Mouse (Mus musculus) cerebellum, adult 2 months (tissue): ENCODE results near the gene Fhod1.

ENCODE experiments used
- CTCF ChIP-seq: fragments of 200-500 bp; IDR thresholded peaks from 2 replicates; pipeline ENCODE4 v1.5.1; 2011; ENCODE audit warnings: low read depth, mild to moderate bottlenecking, control low read depth, low read length, moderate library complexity, borderline replicate concordance; ENCODE audit not compliant: insufficient read depth
- POLR2A ChIP-seq: fragments of 200-500 bp; IDR thresholded peaks from 2 replicates; pipeline ENCODE4 v1.6.1; 2011; ENCODE audit warnings: low read length, control low read depth, borderline replicate concordance; ENCODE audit not compliant: insufficient read depth

DNA sequence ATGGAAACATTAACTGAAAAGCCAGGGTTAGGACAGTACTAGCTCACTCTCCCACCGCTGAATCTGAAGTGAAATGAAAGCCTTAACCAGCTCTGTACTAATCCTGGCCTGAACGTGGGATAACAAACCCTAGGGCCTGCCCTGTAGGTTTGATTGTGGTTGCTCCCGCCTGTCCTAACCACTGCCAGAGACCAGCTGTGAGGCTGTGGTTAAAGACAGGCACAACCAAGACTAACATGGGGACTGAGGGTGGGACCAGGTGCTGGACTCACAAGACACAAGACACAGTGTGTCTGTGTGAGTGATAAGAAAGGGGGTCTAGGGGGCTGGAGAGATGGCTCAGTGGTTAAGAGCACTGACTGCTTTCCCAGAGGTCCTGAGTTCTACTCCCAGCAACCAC lies 67.2 kb downstream of the Fhod1 start:
- TF ChIP-seq POLR2A (no peak), CTCF (no peak)
